Mouse (Mus musculus) bone marrow, adult 2 months (tissue): ENCODE results near the gene Gm11639.

Source experiments
- CTCF ChIP-seq: fragments of 200-500 bp; IDR thresholded peaks from 2 replicates; pipeline ENCODE4 v1.5.1; 2011; ENCODE audit warnings: low read length, control low read depth; ENCODE audit not compliant: control insufficient read depth, insufficient read depth
- POLR2A ChIP-seq: fragments of 200-500 bp; IDR thresholded peaks from 2 replicates; pipeline ENCODE4 v1.6.1; 2011; ENCODE audit warnings: low read depth, mild to moderate bottlenecking, control low read depth, low read length, borderline replicate concordance; ENCODE audit not compliant: control insufficient read depth

DNA sequence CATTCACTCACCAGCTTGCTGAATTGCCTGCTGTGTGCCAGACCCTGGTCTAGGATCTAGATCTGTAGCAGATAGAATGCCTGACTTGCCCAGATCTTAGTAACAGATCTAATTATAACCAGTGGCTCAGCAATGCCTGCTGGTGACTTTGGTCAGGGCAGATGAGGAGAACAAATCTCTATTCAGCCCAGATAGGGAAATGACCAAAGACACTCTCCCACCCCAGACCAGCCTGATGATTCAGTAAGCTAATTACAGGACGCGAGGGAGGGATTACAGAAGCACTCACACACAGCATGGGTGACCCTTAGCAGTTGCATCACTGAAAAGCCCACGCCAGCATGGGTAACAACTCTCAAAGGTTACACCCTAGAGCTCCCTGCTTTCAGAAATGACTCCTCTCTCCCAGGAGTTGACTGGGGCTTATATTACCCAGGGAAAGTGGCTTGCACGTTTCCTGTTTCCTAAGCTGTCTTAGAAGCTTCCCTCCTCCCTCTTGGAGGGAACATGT is 435.1 kb downstream of the Gm11639 start:
- TF ChIP-seq CTCF, result no peak
- TF ChIP-seq POLR2A, result no peak
